Mouse (Mus musculus) erythroblast, adult 5-6 weeks (primary cell): Measurements from ENCODE around the gene Mogat1. TPM values are rescaled to one million over a fixed set of nuclear protein-coding genes. Genes with fewer than 3 reads are reported as not detected.
"Not testable (repeated sequence)": the region's sequence is repeated elsewhere in the genome, so short reads cannot be mapped to it uniquely, and the experiment has no call there.

Experiments
- ATAC-seq: replicated peaks from 2 replicates; pipeline ENCODE4 v1.8.0; 2016; ENCODE audit warnings: moderate number of reproducible peaks, mild to moderate bottlenecking, moderate TSS enrichment, inconsistent platforms; ENCODE audit not compliant: poor library complexity, low FRiP score, severe bottlenecking
- total RNA-seq, 2 experiments: library from RNA; stranded (forward) in 1 of 2; stranded (reverse) in 1 of 2; fragments of 150-400 nt in 1 of 2; fragments of 200-764, 138-1000 nt in 1 of 2; gene quantifications; 2 replicates each; pipeline versions ENCODE4 v1.2.3 to v1.2.4; 2015 to 2017; ENCODE audit warnings: low replicate concordance in 2 of 2

Gene Mogat1
- total RNA-seq, 2 experiments from 2014 or later = not detected

DNA sequence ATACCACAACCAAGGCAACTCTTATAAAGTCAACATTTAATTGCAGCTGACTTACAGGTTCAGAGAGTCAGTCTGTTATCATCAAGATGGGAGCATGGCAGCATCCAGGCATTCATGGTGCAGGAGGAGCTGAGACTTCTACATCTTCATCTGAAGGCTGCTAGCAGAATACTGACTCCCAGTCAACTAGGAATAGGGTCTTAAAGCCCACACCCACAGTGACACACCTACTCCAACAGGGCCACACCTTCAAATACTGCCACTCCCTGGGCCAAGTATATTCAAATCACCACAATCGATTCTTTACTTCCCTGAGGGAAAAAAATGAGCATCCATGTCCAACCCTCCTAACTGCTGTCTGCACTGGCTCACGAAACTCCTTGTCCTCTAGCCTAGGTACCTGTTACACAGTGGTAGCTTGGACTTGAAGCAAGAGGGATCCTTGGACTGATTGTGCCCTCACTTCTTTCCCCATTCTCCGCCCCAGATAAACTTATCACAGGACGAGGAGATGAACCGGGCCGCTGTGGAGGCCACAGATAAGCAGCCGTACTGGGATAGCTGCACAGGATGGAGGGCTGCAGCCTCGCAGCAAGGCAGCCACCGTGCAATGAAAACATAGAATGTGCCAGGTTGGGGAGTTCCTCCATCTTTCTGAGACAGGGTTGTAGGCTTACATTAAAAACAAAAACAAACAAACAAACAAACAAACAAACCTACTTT lies 23.8 kb downstream of the Mogat1 start:
- no peak for ATAC-seq

GRCm38 (mm10) chr1:78536310-78537164 lies 25.7 kb downstream of the Mogat1 start:
- ATAC-seq = no peak

- ATAC-seq = no peak
These were observed 26.8 kb downstream of the Mogat1 start for GRCm38 (mm10) chr1:78537494-78538010.

- no peak for ATAC-seq
These were observed 27.6 kb downstream of the Mogat1 start for GRCm38 (mm10) chr1:78538396-78538795.

DNA sequence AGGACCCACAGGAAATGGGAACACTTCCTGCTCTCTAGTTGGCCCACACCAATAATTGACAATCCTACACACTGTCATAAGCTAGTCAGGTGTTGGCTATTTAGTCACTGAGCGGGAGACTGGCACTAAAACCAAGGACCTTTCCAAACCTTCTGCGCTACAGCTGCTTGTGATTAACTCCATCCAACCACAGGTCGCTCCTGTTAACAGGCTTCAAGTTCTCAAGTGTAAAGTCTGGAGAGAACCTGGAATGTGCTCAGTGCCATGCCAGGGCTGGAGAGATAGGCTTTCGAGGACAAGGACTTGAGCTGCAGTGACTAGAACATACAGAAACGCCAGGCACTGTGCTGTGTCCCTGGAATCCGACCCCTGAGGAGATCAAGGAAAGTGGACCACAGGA lies 28.4 kb downstream of the Mogat1 start:
- ATAC-seq = no peak

GRCm38 (mm10) chr1:78543631-78544030 lies 32.8 kb downstream of the Mogat1 start:
- not testable (repeated sequence) for ATAC-seq

- no peak for ATAC-seq
These were observed 35.5 kb downstream of the Mogat1 start for GRCm38 (mm10) chr1:78546258-78546657.

DNA sequence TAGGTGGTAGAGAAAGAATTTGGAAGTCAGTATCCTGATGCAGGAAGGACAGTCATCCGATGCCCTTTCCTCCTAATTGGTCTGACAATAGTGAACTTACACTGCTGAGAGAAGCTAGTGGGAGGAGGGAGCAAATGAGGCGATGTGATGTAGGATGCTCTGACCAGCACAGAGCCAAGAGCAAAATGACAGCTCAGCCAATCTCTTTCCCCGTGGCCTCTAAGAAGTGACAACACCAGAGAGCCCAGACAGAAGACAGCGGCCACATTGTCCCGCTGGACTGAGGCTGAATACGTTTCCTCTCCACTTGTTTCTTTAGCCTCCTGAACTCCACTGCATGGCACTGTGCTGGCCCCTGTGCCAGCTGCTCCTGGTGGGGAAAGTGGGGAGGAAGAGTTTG lies 38.2 kb downstream of the Mogat1 start:
- no peak for ATAC-seq

GRCm38 (mm10) chr1:78554012-78554666 lies 43.3 kb downstream of the Mogat1 start:
- no peak for ATAC-seq

DNA sequence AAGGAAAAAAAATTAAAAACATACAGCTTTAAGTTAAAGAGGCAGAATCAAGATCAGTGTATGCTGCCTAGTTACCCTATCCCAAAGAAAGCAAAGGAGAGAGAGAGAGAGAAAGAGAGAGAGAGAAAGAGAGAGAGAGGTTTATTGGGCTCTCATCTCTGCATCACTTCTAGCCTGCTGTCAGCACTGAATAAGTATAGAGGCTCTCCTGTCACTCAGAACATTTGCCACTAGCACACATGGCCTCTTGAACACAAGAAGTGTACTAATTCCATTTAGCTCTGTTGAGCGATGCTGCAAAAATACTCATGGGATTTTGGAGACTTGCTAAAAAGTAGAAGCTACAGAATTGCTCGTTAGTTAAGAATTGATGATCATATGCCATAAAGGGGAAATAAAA lies 56.2 kb downstream of the Mogat1 start:
- ATAC-seq = no peak

- no peak for ATAC-seq
These were observed 56.6 kb downstream of the Mogat1 start for GRCm38 (mm10) chr1:78567421-78567820.

DNA sequence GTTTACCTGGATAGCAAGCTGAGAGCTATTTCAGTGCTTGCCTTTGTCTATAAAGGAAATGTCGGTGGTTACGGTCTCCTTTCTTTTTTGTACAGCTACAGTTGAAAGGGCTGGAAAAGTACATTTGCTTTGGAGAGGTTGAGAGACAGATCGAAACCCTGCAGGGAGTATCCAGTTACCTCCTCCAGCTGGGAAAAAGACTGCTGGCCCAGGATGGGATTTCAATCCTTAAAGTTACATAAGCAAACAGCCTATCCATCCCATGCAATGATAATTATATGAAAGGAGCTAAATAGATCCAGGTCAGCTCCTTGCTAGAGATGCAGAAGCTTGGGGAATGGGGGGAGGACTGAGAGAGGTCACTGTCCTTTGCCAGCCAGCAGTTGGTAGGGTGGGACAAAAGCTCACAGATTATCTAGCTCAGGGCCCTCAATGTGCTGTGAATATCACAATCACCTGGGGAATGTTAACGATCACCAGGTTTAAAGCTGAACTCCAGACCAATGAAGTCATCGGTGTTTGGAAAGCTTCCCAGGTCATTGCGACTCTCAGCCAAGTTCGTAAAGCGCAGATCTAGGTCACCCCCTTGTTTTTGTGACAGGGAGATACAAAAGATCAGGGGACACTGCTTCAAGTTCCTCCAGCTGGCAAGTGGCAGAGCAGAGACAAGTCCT lies 57.2 kb downstream of the Mogat1 start:
- no peak for ATAC-seq

- ATAC-seq = no peak
These were observed 58.8 kb downstream of the Mogat1 start for GRCm38 (mm10) chr1:78569617-78570016.

GRCm38 (mm10) chr1:78585080-78585479 lies 74.3 kb downstream of the Mogat1 start:
- no peak for ATAC-seq

DNA sequence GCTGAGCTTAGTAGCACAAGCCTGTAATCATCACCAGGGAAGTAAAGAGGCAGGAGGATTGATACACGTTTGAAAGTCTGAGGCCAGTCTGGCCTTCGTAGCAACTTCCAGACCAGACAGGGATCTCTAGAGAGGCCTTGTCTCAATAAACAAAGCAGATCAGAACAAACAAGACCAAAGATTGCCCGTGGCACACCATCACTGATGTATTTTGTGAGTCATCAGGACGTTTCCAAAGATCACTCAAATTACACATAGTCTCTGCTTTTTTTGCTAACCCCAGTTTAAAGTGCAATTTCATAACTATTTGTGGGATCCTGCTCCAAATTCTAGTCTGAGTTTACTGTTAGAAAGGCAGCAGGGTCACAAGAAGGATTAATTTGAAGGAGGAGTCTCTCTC lies 76.2 kb downstream of the Mogat1 start:
- ATAC-seq = no peak

Other genes starting within 250 kb of the Mogat1 start
- not detected in 2 replicates for gene Sgpp2, start 200.6 kb upstream of the Mogat1 start, total RNA-seq (2015; ENCODE audit: low replicate concordance)
- not detected in 2 replicates for gene Sgpp2, start 200.6 kb upstream of the Mogat1 start, total RNA-seq (2017; ENCODE audit: low replicate concordance)
- 20.1 and 28.8 TPM in 2 replicates for gene Farsb, start 22.1 kb upstream of the Mogat1 start, total RNA-seq (2015; ENCODE audit: low replicate concordance)
- 14.1 and 16.3 TPM in 2 replicates for gene Farsb, start 22.1 kb upstream of the Mogat1 start, total RNA-seq (2017; ENCODE audit: low replicate concordance)
- gene BC035947, start 1.2 kb downstream of the Mogat1 start, total RNA-seq (2015; ENCODE audit: low replicate concordance) = not detected in 2 replicates
- gene BC035947, start 1.2 kb downstream of the Mogat1 start, total RNA-seq (2017; ENCODE audit: low replicate concordance) = not detected in 2 replicates
- 4.0 and 11.0 TPM in 2 replicates for gene Acsl3, start 146.8 kb downstream of the Mogat1 start, total RNA-seq (2015; ENCODE audit: low replicate concordance)
- 2.9 and 14.2 TPM in 2 replicates for gene Acsl3, start 146.8 kb downstream of the Mogat1 start, total RNA-seq (2017; ENCODE audit: low replicate concordance)
- gene Utp14b, start 147.0 kb downstream of the Mogat1 start, total RNA-seq (2015; ENCODE audit: low replicate concordance) = 0.77 and 1.5 TPM in 2 replicates
- gene Utp14b, start 147.0 kb downstream of the Mogat1 start, total RNA-seq (2017; ENCODE audit: low replicate concordance) = 1.1 and 1.5 TPM in 2 replicates